Mouse (Mus musculus) CD4-positive helper T cell, adult 2 months (primary cell): ENCODE measurements around the gene Dlgap4.

Source experiments
- DNase-seq: peaks from one replicate; pipeline ENCODE4 v3.0.0-alpha.2; 2012; ENCODE audit warnings: low read depth, missing footprints, low spot score

Dlgap4 gene

DNA sequence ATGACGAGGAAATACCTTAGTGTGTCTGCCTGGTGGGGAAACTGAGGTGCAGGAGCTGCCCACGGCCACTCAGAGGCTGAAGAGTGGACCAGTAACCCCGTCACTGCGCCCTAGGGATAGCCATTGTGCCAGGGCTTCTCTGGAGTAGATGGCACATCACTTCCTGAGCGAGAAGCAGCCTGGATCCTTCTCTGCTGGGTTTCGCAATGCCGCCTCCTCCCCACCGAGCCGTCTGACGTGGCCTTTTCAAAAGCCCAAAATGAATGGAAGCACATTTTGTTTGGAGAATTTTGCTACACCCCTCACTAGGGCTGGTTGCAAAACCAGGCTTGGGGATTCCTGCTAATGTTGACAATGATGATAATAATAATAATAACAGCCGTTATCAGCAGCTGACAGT lies 4.0 kb downstream of the Dlgap4 start:
- no peak for DNase-seq

DNA sequence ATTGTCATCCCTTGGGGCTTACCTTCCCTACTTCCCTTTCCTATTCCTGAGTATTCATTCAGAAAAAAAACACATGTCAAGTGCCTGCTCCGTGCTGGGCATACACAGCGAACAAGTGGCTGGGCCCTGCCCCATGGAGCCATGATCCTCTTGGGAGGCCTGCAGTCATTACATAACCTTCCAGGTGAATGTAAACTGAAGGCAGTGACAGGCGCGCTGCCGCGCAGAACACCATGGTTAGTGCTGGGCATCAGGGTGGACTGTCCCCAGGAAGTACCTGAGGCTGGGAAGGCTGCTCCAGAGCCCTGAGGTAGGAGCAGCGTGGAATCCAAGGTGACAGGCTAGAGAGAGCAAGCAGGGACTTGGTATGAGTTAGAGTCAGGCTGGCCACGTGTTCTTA lies 7.4 kb downstream of the Dlgap4 start:
- no peak for DNase-seq

DNA sequence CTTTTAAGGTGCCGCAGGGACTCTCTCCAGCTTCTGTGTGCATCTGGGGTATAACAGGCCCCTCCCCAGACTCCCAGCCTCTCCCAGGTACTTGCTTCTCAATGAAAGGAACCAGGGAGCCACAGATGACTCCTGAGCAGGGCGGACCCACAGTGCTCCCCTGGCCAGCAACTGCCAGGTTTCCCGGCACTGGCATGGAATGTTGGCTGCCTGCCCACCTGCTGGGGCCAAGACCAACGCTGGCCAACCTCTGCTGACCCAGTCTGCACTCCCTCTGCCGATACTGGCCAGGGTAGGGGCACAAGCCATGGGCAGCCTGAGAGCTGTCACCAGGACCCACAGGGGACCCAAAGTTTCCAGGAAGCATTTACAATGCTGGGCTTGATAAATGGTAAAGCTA lies 7.9 kb downstream of the Dlgap4 start:
- DNase-seq, result no peak

DNA sequence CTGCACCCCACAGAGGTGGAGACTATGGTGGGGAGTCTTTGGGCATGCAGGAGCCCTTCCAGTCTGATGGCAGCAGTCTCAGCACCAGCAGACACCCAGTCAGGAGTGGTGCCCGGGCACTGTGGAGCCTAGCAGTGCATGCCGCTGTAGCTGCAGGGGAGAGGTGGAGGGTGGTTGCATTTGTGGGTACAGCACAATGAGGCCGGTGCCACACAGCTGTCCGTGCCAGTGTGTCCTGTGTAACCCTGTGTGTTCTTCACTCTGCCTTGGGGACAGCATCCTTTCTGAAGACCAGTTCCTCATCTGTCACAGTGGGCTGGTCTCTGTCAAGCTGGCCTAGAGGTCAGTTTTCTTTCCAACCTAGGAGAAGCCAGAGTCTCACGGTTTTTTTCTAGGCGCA lies 8.7 kb downstream of the Dlgap4 start:
- no peak for DNase-seq

DNA sequence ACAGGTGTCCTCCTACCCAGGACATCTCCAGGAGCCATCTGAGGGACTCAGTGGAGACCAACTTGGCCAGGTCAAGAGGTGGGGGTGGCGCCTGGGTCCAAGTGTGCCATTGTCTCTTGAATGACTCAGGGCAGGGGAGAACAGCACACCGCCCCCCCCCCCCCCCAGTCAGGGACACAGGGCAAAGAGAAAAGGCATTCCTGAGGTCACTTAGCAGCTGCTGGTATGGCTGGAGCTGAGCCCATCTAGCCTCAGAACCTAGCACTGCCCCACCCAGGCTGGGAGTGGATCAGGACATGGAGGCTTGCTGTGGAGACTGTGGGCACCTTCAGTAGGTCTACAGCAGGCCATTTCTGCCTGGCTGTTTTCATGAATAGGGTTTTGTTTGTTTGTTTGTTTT lies 9.7 kb downstream of the Dlgap4 start:
- DNase-seq, result no peak

DNA sequence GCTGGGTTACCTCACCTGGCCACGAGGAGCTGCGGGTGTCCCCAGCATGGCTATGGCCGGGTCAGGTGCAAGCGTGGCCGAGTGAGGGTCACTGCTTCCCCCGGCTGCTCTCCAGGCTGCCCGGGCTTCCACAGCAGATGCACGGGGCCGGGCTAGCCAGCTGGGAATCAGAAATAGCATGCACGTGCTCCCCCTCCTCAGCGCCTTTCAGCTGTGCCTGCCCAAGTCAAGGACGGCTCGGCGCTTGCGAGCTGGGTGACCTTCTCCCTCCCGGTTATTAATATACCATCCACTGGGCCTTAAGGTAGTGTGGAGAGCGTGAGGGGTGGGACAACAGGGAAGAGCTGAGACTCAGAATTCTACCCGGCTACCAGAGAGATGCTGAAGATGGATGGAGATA lies 11.8 kb downstream of the Dlgap4 start:
- DNase-seq, result no peak

GRCm38 (mm10) chr2:156626119-156626518 lies 12.6 kb downstream of the Dlgap4 start:
- DNase-seq, result no peak

- no peak for DNase-seq
These were observed 13.0 kb downstream of the Dlgap4 start for GRCm38 (mm10) chr2:156626544-156626943.

DNA sequence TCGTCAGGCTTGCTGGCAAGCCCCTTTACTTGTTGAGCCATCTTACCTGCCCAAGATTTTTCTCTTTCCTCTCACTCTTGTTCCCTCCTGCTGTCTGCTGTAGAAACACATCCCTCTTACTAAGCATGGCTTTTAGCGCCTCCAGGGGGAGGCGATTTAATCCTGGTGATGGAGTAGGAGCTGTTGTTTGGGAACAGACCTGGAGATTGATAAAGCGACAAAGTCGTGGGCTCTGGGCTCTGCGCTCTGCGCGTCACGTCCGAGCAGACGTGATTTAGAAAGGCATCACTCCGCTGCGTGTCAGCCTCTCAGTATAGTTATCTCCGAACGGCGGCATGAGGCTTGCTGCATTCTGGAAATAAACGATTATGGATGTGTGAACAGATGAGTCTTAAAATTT lies 14.4 kb downstream of the Dlgap4 start:
- DNase-seq, result no peak

DNA sequence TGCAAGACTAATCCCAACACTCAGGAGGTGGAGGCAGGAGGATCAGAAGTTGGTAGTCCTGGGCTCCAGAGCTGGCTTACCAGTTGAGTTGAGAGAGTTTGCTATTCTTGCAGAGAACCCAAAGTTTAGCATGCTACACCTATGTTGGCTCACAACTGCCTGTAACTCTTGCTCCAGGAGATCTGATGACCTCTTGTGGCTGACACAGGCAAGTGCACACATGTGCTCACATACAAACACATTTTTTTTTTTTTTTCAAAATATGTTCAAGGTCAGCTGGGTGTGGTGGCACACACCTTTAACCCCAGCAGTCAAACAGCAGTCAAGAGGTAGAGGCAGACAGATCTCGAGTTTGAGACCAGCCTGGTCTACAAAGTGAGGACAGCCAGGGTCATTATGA lies 16.8 kb downstream of the Dlgap4 start:
- DNase-seq, result no peak

- DNase-seq, result no peak
These were observed 19.2 kb downstream of the Dlgap4 start for GRCm38 (mm10) chr2:156632721-156633120.

GRCm38 (mm10) chr2:156635091-156635490 lies 21.6 kb downstream of the Dlgap4 start:
- DNase-seq, result no peak

DNA sequence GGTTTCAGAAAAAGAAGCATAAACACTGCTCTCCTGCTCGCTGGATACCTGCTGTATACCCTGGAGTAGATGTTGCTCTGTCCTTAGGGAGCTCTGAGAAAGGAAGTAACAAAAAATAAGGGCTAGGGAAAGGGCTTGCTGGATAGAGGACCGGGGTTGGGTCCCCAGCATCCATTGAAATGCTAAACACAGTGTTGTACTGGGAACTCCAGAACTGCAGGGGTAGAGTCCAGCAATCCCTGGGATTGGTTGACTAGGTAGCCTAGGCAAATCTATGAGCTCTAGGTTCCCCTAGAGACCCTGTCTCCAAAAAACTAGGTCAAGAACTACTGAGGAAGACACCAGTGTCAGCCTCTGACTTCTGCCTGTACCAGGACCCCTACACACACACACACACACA lies 27.6 kb downstream of the Dlgap4 start:
- no peak for DNase-seq

DNA sequence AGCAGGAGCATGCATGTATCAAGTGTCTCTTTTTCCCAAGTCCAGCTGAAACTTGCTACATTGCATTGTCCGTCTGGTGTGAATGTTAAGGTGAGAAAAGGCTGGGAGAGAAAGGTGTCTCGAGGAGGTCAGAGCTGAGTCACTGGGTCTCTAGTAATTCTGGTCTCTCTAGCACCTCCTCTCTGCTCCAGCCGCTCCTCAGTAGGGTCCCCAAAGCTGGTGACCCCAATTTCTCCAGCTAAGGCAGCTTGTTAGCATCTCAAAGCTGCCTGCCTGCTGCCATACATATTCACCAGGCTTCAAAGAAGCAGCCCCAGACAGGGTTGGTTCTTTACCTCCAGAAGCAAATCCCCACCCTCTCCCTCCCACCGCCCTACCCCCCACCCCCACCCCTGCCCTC lies 29.4 kb downstream of the Dlgap4 start:
- DNase-seq, result no peak

DNA sequence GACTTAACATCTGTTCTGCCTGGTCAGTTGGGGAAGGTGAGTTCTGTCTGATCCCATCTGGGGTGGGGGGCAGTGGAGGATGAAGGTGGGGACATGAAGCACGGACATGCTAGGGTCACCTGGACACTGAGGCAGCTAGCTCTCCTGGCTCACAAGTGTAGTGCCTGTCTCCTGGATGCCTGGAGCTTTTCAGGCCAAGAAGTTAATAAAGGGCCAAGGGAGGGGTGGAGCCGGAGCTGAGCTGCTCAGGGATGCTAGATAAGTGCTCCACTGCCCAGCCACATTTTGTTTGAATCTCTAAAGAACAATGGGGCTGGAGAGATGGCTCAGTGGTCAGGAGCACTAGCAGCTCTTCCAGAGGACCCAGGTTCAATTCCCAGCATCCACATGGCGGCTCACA lies 29.9 kb downstream of the Dlgap4 start:
- no peak for DNase-seq

DNA sequence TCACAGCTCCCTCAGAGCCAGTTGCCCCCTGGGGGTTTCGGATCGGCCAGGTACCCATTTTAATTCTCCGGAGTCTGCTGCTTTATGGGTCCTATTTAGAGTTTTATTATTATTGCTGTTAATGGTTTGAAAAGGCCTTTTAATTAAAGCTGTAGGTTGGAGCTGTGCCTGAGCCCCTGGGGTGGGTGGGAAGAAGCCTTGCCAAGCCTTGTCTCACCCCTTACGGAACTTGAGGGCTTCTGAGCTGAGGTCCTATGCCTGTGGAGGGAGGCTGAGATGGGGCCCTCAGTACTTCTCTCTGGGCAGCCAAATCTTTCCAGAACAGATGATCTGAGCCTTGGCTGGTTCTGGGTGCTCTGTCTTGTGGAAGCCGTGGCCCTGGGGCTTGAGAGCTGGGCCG lies 31.6 kb downstream of the Dlgap4 start:
- DNase-seq, result no peak

DNA sequence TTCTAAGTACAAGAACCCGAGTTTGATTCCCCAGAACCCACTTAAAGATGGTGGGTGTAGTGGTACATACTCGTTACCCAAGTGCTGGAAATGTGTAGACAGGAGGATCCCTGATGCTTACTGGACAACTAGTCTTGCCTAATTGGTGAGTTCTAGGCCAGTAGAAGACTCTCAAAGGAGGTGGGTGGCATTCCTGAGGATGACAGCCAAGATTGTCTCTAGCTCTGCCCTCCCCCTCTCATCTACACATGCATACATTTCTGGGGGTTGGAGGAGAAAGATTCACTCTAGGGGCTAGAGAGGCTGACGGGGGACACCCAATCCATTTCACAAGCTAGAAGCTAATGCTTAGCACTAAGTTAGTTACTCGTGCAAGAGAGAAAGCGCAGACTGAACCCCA lies 33.4 kb downstream of the Dlgap4 start:
- no peak for DNase-seq

DNA sequence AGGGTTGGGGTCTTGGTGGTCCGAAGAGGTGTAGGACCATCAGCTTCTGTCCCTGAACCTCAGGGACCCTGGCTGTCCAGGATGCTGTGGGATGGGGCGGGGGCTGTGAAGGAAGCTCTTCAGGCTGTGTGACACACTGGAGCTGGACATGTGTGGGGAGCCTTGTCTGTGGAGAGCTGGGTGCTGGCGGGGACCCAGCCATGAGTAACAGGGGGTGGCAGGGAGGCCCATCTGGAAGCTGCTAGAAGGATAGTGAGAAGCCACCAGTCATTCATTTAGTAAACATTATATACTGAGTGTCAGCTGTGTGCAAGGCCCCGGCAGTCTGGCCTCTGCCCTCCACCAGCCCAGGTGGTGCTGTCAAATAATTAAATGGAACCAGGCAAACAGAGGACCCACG lies 34.5 kb downstream of the Dlgap4 start:
- no peak for DNase-seq

DNA sequence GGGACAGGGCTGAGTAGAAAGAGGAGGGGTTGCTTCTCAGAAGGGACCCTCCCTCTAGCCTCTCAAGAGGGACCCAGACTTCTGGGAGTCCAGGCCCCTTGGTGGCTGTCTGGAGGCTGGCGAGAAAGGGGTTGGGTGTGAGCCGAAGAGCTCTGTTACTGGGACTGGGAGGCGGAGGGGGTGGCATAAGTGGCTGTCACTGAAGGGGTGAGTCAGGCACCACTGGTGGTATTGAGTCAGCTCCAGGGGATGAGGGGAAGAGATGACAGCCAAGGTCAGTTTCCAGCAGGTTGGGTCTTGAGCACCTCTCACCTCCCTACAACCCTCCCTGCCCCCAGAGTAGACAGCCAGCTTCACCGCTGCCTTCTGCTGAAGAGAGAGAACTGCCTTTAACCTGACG lies 35.9 kb downstream of the Dlgap4 start:
- DNase-seq, result no peak

DNA sequence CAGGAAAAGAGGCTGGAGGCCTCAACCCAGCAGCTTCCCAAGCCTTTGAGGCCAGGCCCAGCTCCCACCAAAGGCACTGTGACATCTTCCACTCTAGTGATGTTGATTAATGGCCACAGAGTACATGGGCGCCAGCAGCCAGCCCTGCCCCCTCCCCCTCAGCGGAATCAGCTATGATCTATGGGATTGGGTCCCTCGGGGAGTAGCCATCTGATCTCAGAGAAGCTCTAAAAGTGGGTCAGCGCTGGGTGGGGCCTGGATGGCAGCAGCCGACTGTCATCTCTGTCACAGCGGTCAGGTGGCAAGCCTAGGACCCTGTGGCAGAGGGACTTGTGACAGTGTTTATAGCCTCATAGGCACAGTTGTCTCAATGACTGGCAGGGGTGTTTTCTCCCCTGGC lies 37.5 kb downstream of the Dlgap4 start:
- DNase-seq, result no peak

GRCm38 (mm10) chr2:156652841-156653240 lies 39.3 kb downstream of the Dlgap4 start:
- DNase-seq, result peak; percentile 22

- no peak for DNase-seq
These were observed 40.6 kb downstream of the Dlgap4 start for GRCm38 (mm10) chr2:156654148-156654547.

DNA sequence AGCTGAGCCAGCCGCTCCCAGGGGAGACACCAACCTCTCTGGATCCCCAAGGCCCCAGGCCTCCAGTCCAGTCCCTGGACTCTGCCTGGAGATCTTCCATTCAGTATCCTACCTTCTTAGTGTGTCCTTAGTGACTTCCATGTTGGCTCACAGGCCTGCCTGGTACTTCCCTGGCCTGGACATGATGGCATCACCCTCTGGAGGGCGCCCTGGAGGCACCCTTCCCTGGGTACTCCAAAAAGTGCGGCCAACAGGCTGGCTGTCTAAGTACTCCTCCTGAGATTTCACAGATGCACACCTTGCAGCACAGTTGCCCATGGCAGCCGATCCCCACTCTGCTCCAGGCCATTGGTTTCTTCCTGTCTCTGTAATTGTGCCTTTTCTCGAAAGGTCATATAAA lies 42.1 kb downstream of the Dlgap4 start:
- no peak for DNase-seq

DNA sequence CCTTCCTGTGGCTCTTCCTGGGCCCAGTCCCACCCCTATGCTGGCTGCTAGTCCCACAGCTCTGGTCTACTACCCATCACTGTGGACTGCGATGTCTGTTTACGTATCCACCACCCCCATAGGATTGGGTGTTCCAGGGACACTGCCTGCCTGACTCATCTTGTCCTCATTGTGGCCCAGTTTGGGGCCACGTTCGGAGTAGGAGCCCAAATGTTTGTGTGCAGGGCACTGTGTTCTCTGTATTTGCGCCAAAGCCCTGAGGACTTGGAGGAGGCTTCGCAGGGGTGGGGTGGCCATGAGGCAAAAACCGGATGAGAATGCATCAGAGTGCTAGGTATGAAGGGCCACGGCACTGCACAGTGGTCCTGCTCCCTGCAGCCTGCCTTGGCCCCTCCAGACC lies 44.0 kb downstream of the Dlgap4 start:
- DNase-seq, result no peak

GRCm38 (mm10) chr2:156658221-156658620 lies 44.7 kb downstream of the Dlgap4 start:
- no peak for DNase-seq
